Mouse (Mus musculus): ENCODE results near the gene Gm438. TPM values are rescaled to one million over a fixed set of nuclear protein-coding genes. Genes with fewer than 3 reads are reported as not detected.

The Gm438 gene
- polyA plus RNA-seq, 1 experiment, result not detected

- H3K27me3 ChIP-seq (ENCODE audit: control insufficient read depth, insufficient read depth, low read length), result no peaks in the 10 kb centered on the region
- H3K4me3 ChIP-seq (ENCODE audit: control insufficient read depth, low read depth, low read length), result no peak overlapping the region
- no peak overlapping the region for H3K27ac ChIP-seq (ENCODE audit: control insufficient read depth, insufficient read depth, low read depth, low read length)
- TF ChIP-seq CTCF (IDR thresholded peaks at IDR 0.05; ENCODE audit: control insufficient read depth, insufficient read depth, insufficient replicate concordance, low read depth, low read length), result no peak
- no peak for TF ChIP-seq POLR2A (IDR thresholded peaks at IDR 0.05; ENCODE audit: control insufficient read depth, low read depth, low read length)
- no peaks in the 10 kb centered on the region for H3K4me1 ChIP-seq (ENCODE audit: control insufficient read depth, insufficient read depth, low read length)
- H3K36me3 ChIP-seq (ENCODE audit: control insufficient read depth, insufficient read depth, low read length), result no peaks in the 10 kb centered on the region
Observed at GRCm38 (mm10) chr4:144749139-144749538, 37.2 kb downstream of the Gm438 start.

Other genes starting within 250 kb of the Gm438 start
- 0.14 TPM in 1 of 2 replicates, not detected in the other for gene Gm13124, start 221.4 kb downstream of the Gm438 start, polyA plus RNA-seq (2012; rRNA removed)
- not detected in 2 replicates for gene Aadacl4, start 172.9 kb downstream of the Gm438 start, polyA plus RNA-seq (2012; rRNA removed)
- not detected in 2 replicates for gene Gm436, start 100.2 kb downstream of the Gm438 start, polyA plus RNA-seq (2012; rRNA removed)
- gene Gm13178, start 65.2 kb downstream of the Gm438 start, polyA plus RNA-seq (2012; rRNA removed), result 0.19 TPM in 1 of 2 replicates, not detected in the other
- gene Dhrs3, start 106.2 kb upstream of the Gm438 start, polyA plus RNA-seq (2012; rRNA removed), result 8.9 and 10.4 TPM in 2 replicates

Measured in testis, adult 2 months (tissue).